Comparison of ENCODE assay signal across 8 mouse cellular contexts in the genomic region with DNA sequence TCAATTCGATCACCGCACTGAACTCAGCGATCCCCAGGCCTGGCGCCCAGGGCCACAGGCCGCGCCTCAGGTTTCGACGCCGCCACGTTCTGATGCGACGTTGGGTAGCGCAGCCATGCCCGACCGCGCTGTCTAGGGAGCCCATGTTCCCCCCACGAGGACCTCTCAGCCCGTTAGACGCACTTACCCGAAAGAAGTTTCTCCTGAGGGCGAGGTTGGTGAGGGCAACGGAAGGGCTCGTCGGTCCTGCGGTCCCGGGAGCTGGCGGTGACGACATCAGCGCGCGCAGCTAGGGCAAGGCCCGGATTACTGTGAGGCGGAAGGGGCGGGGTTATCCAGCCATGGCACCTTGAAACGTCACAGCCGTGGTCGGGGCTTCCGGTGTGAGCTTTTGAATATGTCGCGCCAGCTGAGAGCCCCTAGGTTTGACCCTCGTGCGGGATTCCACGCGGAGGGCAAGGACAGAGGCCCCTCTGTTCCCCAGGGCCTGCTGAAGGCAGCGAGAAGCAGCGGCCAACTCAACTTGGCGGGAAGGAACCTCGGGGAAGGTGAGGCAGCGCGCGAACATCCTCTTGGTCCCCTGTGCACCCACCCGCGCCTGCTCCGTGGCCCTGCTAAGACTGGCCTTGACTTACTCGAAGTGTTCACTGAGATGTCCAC. TPM values are rescaled to one million over a fixed set of nuclear protein-coding genes. Genes with fewer than 3 reads are reported as not detected.
DNase-seq lines count a peak whose midpoint lies in the region; ATAC-seq and TF ChIP-seq lines count a peak whose summit lies in the region.

Gene Srsf11, minus strand, starts transcription at position 311 of the 660 bp plus-strand sequence.
Gene Lrrc40, plus strand, starts transcription at position 334 of the 660 bp plus-strand sequence.

- peak; percentile 75 for TF ChIP-seq POLR2A in cortical plate, adult 2 months (IDR thresholded peaks at IDR 0.05; ENCODE audit: extremely low read depth, insufficient read depth, low read length)

- peaks cover 2% of the 10 kb centered on the region; the same call in 1 of the 2 replicates for H3K4me1 ChIP-seq in cortical plate, adult 2 months (ENCODE audit: control insufficient read depth, insufficient read depth, low read length)

- ATAC-seq in activated CD4-positive, CD25-positive, alpha-beta regulatory T cell, adult 4 months = peak; percentile 86
- ATAC-seq in megakaryocyte progenitor cell, adult 5-6 weeks (replicated peaks; ENCODE audit: poor library complexity) = peak; percentile 84

- H3K4me3 ChIP-seq in cortical plate, adult 2 months (ENCODE audit: insufficient read depth, low read length) = peak within 1 kb of the TSS; percentile 96

- no peak for TF ChIP-seq CTCF in cortical plate, adult 2 months (IDR thresholded peaks at IDR 0.05; ENCODE audit: extremely low read depth, insufficient read depth, low read length)

- peak; percentile 84 to 87 for DNase-seq in gastrocnemius, adult 8-10 months (ENCODE audit: low spot score in 2 of 2)
- DNase-seq in induced T-regulatory cell, adult 2 months (ENCODE audit: low read depth) = peak; percentile 98
- peak; percentile 85 to 95 for DNase-seq in left cerebral cortex, adult 9 months (ENCODE audit: low spot score in 2 of 2)
- DNase-seq in right cerebral cortex, postnatal 14 days = peak; percentile 96
- DNase-seq in urinary bladder, postnatal 36 days (ENCODE audit: low spot score in 2 of 2) = peak; percentile 93 to 94

- H3K27ac ChIP-seq in cortical plate, adult 2 months (ENCODE audit: insufficient read depth, low read length) = peak within 1 kb of the TSS; percentile 86

RNA-seq across cellular contexts. Expression of gene Srsf11, which starts in this region (rescaled TPM):
- polyA plus RNA-seq in activated CD4-positive, CD25-positive, alpha-beta regulatory T cell, adult 4 months (2017; shearing (Covaris generic)) = 100 to 1,000 TPM; 142 to 145 TPM
- 432 and 510 TPM in 2 replicates for polyA plus RNA-seq in cortical plate, adult 2 months (2012; rRNA removed)
- total RNA-seq in gastrocnemius, adult 8-10 months (2022) = 10 to 100 TPM; 24.3 to 38.7 (median 31.8) TPM
- total RNA-seq in megakaryocyte progenitor cell, adult 5-6 weeks (2015) = 237 and 277 TPM in 2 replicates
- total RNA-seq in megakaryocyte progenitor cell, adult 5-6 weeks (2017) = 227 and 358 TPM in 2 replicates

RNA-seq across cellular contexts. Expression of gene Lrrc40, which starts in this region (rescaled TPM):
- polyA plus RNA-seq in activated CD4-positive, CD25-positive, alpha-beta regulatory T cell, adult 4 months (2017; shearing (Covaris generic)) = 10 to 100 TPM; 30.1 to 33.9 TPM
- polyA plus RNA-seq in cortical plate, adult 2 months (2012; rRNA removed) = 22.3 and 23.5 TPM in 2 replicates
- total RNA-seq in gastrocnemius, adult 8-10 months (2022) = 10 to 100 TPM in 1 of 4 experiments, 1 to 10 TPM in 3; 6.2 to 11.7 (median 7.5) TPM
- 40.0 and 40.8 TPM in 2 replicates for total RNA-seq in megakaryocyte progenitor cell, adult 5-6 weeks (2015)
- total RNA-seq in megakaryocyte progenitor cell, adult 5-6 weeks (2017) = 36.8 and 42.8 TPM in 2 replicates

Comparison
In these comparisons a context has a peak if more than half of its experiments do, and no peak if none do; other contexts are left out.
1. Peak in every context shown above with its lines: DNase-seq, ATAC-seq, H3K4me3 ChIP-seq and H3K27ac ChIP-seq.
2. RNA of gene Srsf11 (total RNA-seq): 227 to 358 TPM in megakaryocyte progenitor cell, adult 5-6 weeks; 24.3 to 38.7 TPM in gastrocnemius, adult 8-10 months; every median in the first group is over 4 times any median in the second.